Comparison of ENCODE assay signal across 14 mouse cellular contexts in genomic region chr13:98254921-98255320, GRCm38 (mm10). TPM values are rescaled to one million over a fixed set of nuclear protein-coding genes. Genes with fewer than 3 reads are reported as not detected.
A peak's percentile ranks its signal among the peaks of the same experiment; 100 is the strongest.
DNase-seq lines count a peak whose midpoint lies in the region; ATAC-seq and TF ChIP-seq lines count a peak whose summit lies in the region.
"Had no signal": no experiment of that assay in that cellular context is flagged by ENCODE, and none has a peak within 500 bp of the region (broad histone marks: within the 10 kb centered on the region; RNA-seq: fewer than 3 reads in every experiment).

No protein-coding gene starts in this region.

- TF ChIP-seq CTCF in lung, embryonic 14.5 days (IDR thresholded peaks at IDR 0.05; ENCODE audit: low read depth), result 0 out of 2 replicates have a peak, but pooled peaks have one; percentile 4

- no peak overlapping the region for H3K4me2 ChIP-seq in lung, embryonic 14.5 days

- 68% methylated on average over 9 of the region's 9 CpGs for WGBS in lung, embryonic 14.5 days
- WGBS in midbrain, embryonic 10.5 days, result 82% methylated on average over 9 of the region's 9 CpGs

- ATAC-seq in lung, embryonic 14.5 days (ENCODE audit: insufficient read depth), result no peak

- DNase-seq in lung, embryonic 14.5 days, result peak; percentile 20
- DNase-seq in lung, adult 18-20 months, result no peak
- peak; percentile 25 for DNase-seq in fibroblast of lung, adult 2 months (ENCODE audit: low read depth)
- peak; percentile 53 to 76 for DNase-seq in layer of hippocampus, postnatal 14 days (ENCODE audit: low spot score in 2 of 2)
- DNase-seq in right cerebral cortex, postnatal 4 days, result peak; percentile 29
- DNase-seq in cerebellum, postnatal 36 days, result no peak
- DNase-seq in midbrain, embryonic 10.5 days (ENCODE audit: low spot score), result no peak
- DNase-seq: adrenal gland, postnatal 36 days; kidney, adult 2 months; thymus, postnatal 4 days had no signal

- no peaks in the 10 kb centered on the region for H3K9me3 ChIP-seq in lung, embryonic 14.5 days (ENCODE audit: low read depth, low read length)
- no peaks in the 10 kb centered on the region for H3K9me3 ChIP-seq in midbrain, embryonic 10.5 days (replicated peaks)
- H3K9me3 ChIP-seq: G1E had no signal

- H3K36me3 ChIP-seq in lung, embryonic 14.5 days (ENCODE audit: insufficient read depth), result peaks cover 86% of the 10 kb centered on the region
- H3K36me3 ChIP-seq in midbrain, embryonic 10.5 days, result peaks cover 99% of the 10 kb centered on the region

- no peaks in the 10 kb centered on the region for H3K27me3 ChIP-seq in lung, embryonic 14.5 days (ENCODE audit: insufficient read depth, low read length)
- H3K27me3 ChIP-seq in midbrain, embryonic 10.5 days (ENCODE audit: low read depth, poor library complexity, severe bottlenecking), result no peaks in the 10 kb centered on the region

- no peaks in the 10 kb centered on the region for H3K4me1 ChIP-seq in lung, embryonic 14.5 days (ENCODE audit: insufficient read depth)
- no peaks in the 10 kb centered on the region for H3K4me1 ChIP-seq in midbrain, embryonic 10.5 days

- H3K27ac ChIP-seq in lung, embryonic 14.5 days (ENCODE audit: low read depth), result no peak overlapping the region
- no peak overlapping the region for H3K27ac ChIP-seq in midbrain, embryonic 10.5 days (replicated peaks)
- H3K27ac ChIP-seq: liver, embryonic 14.5 days had no signal

- H3K9ac ChIP-seq in lung, embryonic 14.5 days, result no peak overlapping the region
- H3K9ac ChIP-seq: liver, embryonic 14.5 days had no signal

- H3K4me3 ChIP-seq in lung, embryonic 14.5 days (ENCODE audit: low read depth, low read length), result no peak overlapping the region
- no peak overlapping the region for H3K4me3 ChIP-seq in midbrain, embryonic 10.5 days

RNA-seq across cellular contexts. Expression of gene Utp15, which starts 7.9 kb away (rescaled TPM):
- polyA plus RNA-seq in lung, embryonic 14.5 days (2014; fragmentation: Nextera tagmentation; extraction: Ambion mirVana), result 38.3 and 40.9 TPM in 2 replicates
- 10 to 100 TPM; 17.8 to 19.2 TPM for total RNA-seq in layer of hippocampus, postnatal 14 days (2021)
- 41.9 and 46.8 TPM in 2 replicates for polyA plus RNA-seq in midbrain, embryonic 10.5 days (2016; fragmentation: Nextera tagmentation; extraction: Ambion mirVana)

RNA-seq across cellular contexts. Expression of gene Ankra2, which starts 8.0 kb away (rescaled TPM):
- 19.8 and 21.2 TPM in 2 replicates for polyA plus RNA-seq in lung, embryonic 14.5 days (2014; fragmentation: Nextera tagmentation; extraction: Ambion mirVana)
- total RNA-seq in layer of hippocampus, postnatal 14 days (2021), result 10 to 100 TPM; 48.6 to 49.0 TPM
- 17.7 and 23.3 TPM in 2 replicates for polyA plus RNA-seq in midbrain, embryonic 10.5 days (2016; fragmentation: Nextera tagmentation; extraction: Ambion mirVana)

RNA-seq across cellular contexts. Expression of gene Gm21976, which starts 24.8 kb away (rescaled TPM):
- polyA plus RNA-seq in lung, embryonic 14.5 days (2014; fragmentation: Nextera tagmentation; extraction: Ambion mirVana), result not detected in 2 replicates
- not detected for total RNA-seq in layer of hippocampus, postnatal 14 days (2021)
- not detected in 2 replicates for polyA plus RNA-seq in midbrain, embryonic 10.5 days (2016; fragmentation: Nextera tagmentation; extraction: Ambion mirVana)
- total RNA-seq: adrenal gland, postnatal 36 days; G1E; gastrocnemius, adult 18-20 months had no signal
- polyA plus RNA-seq: G1E; heart, embryonic 16.5 days; kidney, adult 2 months; liver, embryonic 14.5 days had no signal

RNA-seq across cellular contexts. Expression of gene Arhgef28, which starts 48.7 kb away (rescaled TPM):
- polyA plus RNA-seq in lung, embryonic 14.5 days (2014; fragmentation: Nextera tagmentation; extraction: Ambion mirVana), result 14.7 and 15.0 TPM in 2 replicates
- total RNA-seq in layer of hippocampus, postnatal 14 days (2021), result 10 to 100 TPM; 90.3 to 96.4 TPM
- 8.9 and 10.0 TPM in 2 replicates for polyA plus RNA-seq in midbrain, embryonic 10.5 days (2016; fragmentation: Nextera tagmentation; extraction: Ambion mirVana)
- polyA plus RNA-seq: G1E had no signal

Comparison
In these comparisons a context has a peak if more than half of its experiments do, and no peak if none do; other contexts are left out.
1. DNase-seq: peak in lung, embryonic 14.5 days (single experiment), fibroblast of lung, adult 2 months (single experiment), layer of hippocampus, postnatal 14 days (2 of 2) and right cerebral cortex, postnatal 4 days (single experiment); none in lung, adult 18-20 months (0 of 2), cerebellum, postnatal 36 days (0 of 2) and midbrain, embryonic 10.5 days (single experiment).